Mouse (Mus musculus): Measurements from ENCODE around the gene Sprr2f. TPM values are rescaled to one million over a fixed set of nuclear protein-coding genes. Genes with fewer than 3 reads are reported as not detected.

Gene Sprr2f
- polyA plus RNA-seq, 1 experiment from 2014 or later: not detected

DNA sequence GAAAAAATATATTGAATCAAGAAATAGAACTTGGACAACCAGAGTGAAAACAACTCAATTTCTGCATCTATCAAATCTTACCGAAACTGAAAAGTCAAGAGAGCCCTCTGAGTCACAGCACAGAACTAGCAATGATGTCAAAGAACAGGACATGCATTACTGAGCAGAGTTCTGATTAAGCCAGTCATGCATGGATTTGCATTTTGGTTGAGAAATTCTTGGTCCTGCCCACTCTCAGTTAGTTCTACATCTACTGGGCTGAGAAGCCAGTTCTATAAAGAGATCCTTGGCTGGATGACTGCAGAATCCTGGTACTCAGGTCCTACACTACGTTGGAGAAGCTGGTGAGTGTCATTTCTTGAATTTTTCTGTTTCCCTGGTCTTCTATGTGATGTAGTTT is 8.6 kb downstream of the Sprr2f start:
- Histone ChIP-seq H3K27ac (ENCODE audit: low read depth) (no peak overlapping the region), H3K4me2 (ENCODE audit: low read depth, low read length) (no peak overlapping the region), H3K4me1 (ENCODE audit: insufficient read depth) (no peaks in the 10 kb centered on the region), H3K9ac (replicated peaks) (no peak overlapping the region), H3K4me3 (ENCODE audit: low read depth, low read length) (no peak overlapping the region), H3K36me3 (replicated peaks; ENCODE audit: insufficient read depth, low read length) (no peaks in the 10 kb centered on the region), H3K9me3 (ENCODE audit: low read length) (no peaks in the 10 kb centered on the region), H3K27me3 (ENCODE audit: insufficient read depth, low read length) (no peaks in the 10 kb centered on the region)
- TF ChIP-seq EP300 (IDR thresholded peaks at IDR 0.05; ENCODE audit: low read depth) (no peak), CTCF (IDR thresholded peaks at IDR 0.05; ENCODE audit: low read depth) (no peak)
- DNase-seq: no peak
- ATAC-seq: no peak
- WGBS (ENCODE audit: insufficient replicate concordance): 54% methylated on average over 2 of the region's 2 CpGs

GRCm38 (mm10) chr3:92385385-92385784 is 20.4 kb downstream of the Sprr2f start, which contains the start of gene Sprr2h:
Gene Sprr2h (plus strand): TSS chr3:92385685.
- WGBS (ENCODE audit: insufficient replicate concordance): 69% methylated on average over 1 of the region's 1 CpGs

GRCm38 (mm10) chr3:92394301-92394700 is 29.3 kb downstream of the Sprr2f start:
- H3K4me3 ChIP-seq (ENCODE audit: low read depth, low read length): no peak overlapping the region
- no peak overlapping the region for H3K4me2 ChIP-seq (ENCODE audit: low read depth, low read length)
- no peaks in the 10 kb centered on the region for H3K27me3 ChIP-seq (ENCODE audit: insufficient read depth, low read length)
- WGBS (ENCODE audit: insufficient replicate concordance): 28% methylated on average over 1 of the region's 1 CpGs
- DNase-seq (no peak), ATAC-seq (no peak)
- H3K36me3 ChIP-seq (replicated peaks; ENCODE audit: insufficient read depth, low read length): no peaks in the 10 kb centered on the region
- no peaks in the 10 kb centered on the region for H3K9me3 ChIP-seq (ENCODE audit: low read length)
- H3K27ac ChIP-seq (ENCODE audit: low read depth): no peak overlapping the region
- TF ChIP-seq CTCF (IDR thresholded peaks at IDR 0.05; ENCODE audit: low read depth) (peak; percentile 36; the same call in 1 of the 2 replicates), EP300 (IDR thresholded peaks at IDR 0.05; ENCODE audit: low read depth) (no peak)
- H3K4me1 ChIP-seq (ENCODE audit: insufficient read depth): no peaks in the 10 kb centered on the region
- no peak overlapping the region for H3K9ac ChIP-seq (replicated peaks)

More at GRCm38 (mm10) chr3:92385385-92385784, 20.4 kb downstream of the Sprr2f start, which contains the start of gene Sprr2h:
- H3K9me3 ChIP-seq (ENCODE audit: low read length): no peaks in the 10 kb centered on the region
- H3K4me2 ChIP-seq (ENCODE audit: low read depth, low read length): no peak within 1 kb of the TSS
- TF ChIP-seq CTCF (IDR thresholded peaks at IDR 0.05; ENCODE audit: low read depth): no peak
- no peak for TF ChIP-seq EP300 (IDR thresholded peaks at IDR 0.05; ENCODE audit: low read depth)
- H3K27me3 ChIP-seq (ENCODE audit: insufficient read depth, low read length): no peaks in the 10 kb centered on the region
- H3K4me3 ChIP-seq (ENCODE audit: low read depth, low read length): no peak within 1 kb of the TSS
- DNase-seq (no peak), ATAC-seq (no peak)
- no peaks in the 10 kb centered on the region for H3K4me1 ChIP-seq (ENCODE audit: insufficient read depth)
- H3K36me3 ChIP-seq (replicated peaks; ENCODE audit: insufficient read depth, low read length): no peaks in the 10 kb centered on the region
- no peak within 1 kb of the TSS for H3K27ac ChIP-seq (ENCODE audit: low read depth)
- H3K9ac ChIP-seq (replicated peaks): no peak within 1 kb of the TSS

DNA sequence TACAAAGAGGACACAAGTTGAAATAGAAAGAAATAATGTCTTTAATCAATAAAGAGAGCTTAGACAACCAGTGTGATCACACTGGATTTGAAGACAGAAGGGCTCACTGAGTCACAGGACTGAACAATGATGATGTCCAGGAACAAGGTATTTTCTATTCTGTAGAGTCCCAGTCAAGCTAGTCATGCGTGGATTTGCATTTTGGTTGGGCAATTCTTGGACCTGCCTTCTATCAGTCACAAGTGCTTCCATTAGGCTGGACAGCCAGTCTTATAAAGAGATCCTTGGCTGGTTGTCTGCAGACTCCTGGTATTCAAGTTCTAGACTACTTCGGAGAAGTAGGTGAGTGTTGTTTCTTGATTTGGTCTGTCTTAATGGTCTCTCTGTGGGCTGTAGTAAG is 42.7 kb downstream of the Sprr2f start, which contains the start of gene Sprr2i:
Sprr2i (plus strand) TSS at position 301 of the 400 bp plus-strand sequence.
- Histone ChIP-seq H3K27me3 (ENCODE audit: insufficient read depth, low read length) (no peaks in the 10 kb centered on the region), H3K4me2 (ENCODE audit: low read depth, low read length) (no peak within 1 kb of the TSS), H3K9me3 (ENCODE audit: low read length) (no peaks in the 10 kb centered on the region), H3K27ac (ENCODE audit: low read depth) (no peak within 1 kb of the TSS), H3K4me3 (ENCODE audit: low read depth, low read length) (no peak within 1 kb of the TSS), H3K36me3 (replicated peaks; ENCODE audit: insufficient read depth, low read length) (no peaks in the 10 kb centered on the region), H3K4me1 (ENCODE audit: insufficient read depth) (no peaks in the 10 kb centered on the region), H3K9ac (replicated peaks) (no peak within 1 kb of the TSS)
- TF ChIP-seq EP300 (IDR thresholded peaks at IDR 0.05; ENCODE audit: low read depth) (no peak), CTCF (IDR thresholded peaks at IDR 0.05; ENCODE audit: low read depth) (no peak)
- DNase-seq: no peak
- WGBS (ENCODE audit: insufficient replicate concordance): 76% methylated on average over 2 of the region's 2 CpGs
- no peak for ATAC-seq

Other genes starting within 250 kb of the Sprr2f start
- gene Prr9, start 241.2 kb upstream of the Sprr2f start, polyA plus RNA-seq (2015; fragmentation: Nextera tagmentation; extraction: Ambion mirVana): not detected in 2 replicates
- not detected in 2 replicates for gene Lelp1, start 222.4 kb upstream of the Sprr2f start, polyA plus RNA-seq (2015; fragmentation: Nextera tagmentation; extraction: Ambion mirVana)
- gene Sprr2a1, start 149.4 kb upstream of the Sprr2f start, polyA plus RNA-seq (2015; fragmentation: Nextera tagmentation; extraction: Ambion mirVana): not detected in 2 replicates
- 0.21 TPM in 1 of 2 replicates, not detected in the other for gene Sprr2a2, start 149.3 kb upstream of the Sprr2f start, polyA plus RNA-seq (2015; fragmentation: Nextera tagmentation; extraction: Ambion mirVana)
- not detected in 2 replicates for gene Sprr2a3, start 79.8 kb upstream of the Sprr2f start, polyA plus RNA-seq (2015; fragmentation: Nextera tagmentation; extraction: Ambion mirVana)
- not detected in 2 replicates for gene Sprr2b, start 48.6 kb upstream of the Sprr2f start, polyA plus RNA-seq (2015; fragmentation: Nextera tagmentation; extraction: Ambion mirVana)
- gene Sprr2d, start 26.0 kb upstream of the Sprr2f start, polyA plus RNA-seq (2015; fragmentation: Nextera tagmentation; extraction: Ambion mirVana): not detected in 2 replicates
- not detected in 2 replicates for gene Sprr2e, start 13.0 kb upstream of the Sprr2f start, polyA plus RNA-seq (2015; fragmentation: Nextera tagmentation; extraction: Ambion mirVana)
- not detected in 2 replicates for gene Sprr2h, start 20.5 kb downstream of the Sprr2f start, polyA plus RNA-seq (2015; fragmentation: Nextera tagmentation; extraction: Ambion mirVana)
- gene Sprr2i, start 42.8 kb downstream of the Sprr2f start, polyA plus RNA-seq (2015; fragmentation: Nextera tagmentation; extraction: Ambion mirVana): not detected in 2 replicates
- gene Sprr2j-ps, start 52.9 kb downstream of the Sprr2f start, polyA plus RNA-seq (2015; fragmentation: Nextera tagmentation; extraction: Ambion mirVana): not detected in 2 replicates
- gene Gm9774, start 64.2 kb downstream of the Sprr2f start, polyA plus RNA-seq (2015; fragmentation: Nextera tagmentation; extraction: Ambion mirVana): 4.1 and 4.5 TPM in 2 replicates
- gene Sprr2k, start 67.4 kb downstream of the Sprr2f start, polyA plus RNA-seq (2015; fragmentation: Nextera tagmentation; extraction: Ambion mirVana): 0.18 TPM in 1 of 2 replicates, not detected in the other
- gene Sprr1b, start 73.6 kb downstream of the Sprr2f start, polyA plus RNA-seq (2015; fragmentation: Nextera tagmentation; extraction: Ambion mirVana): not detected in 2 replicates
- not detected in 2 replicates for gene Sprr3, start 93.5 kb downstream of the Sprr2f start, polyA plus RNA-seq (2015; fragmentation: Nextera tagmentation; extraction: Ambion mirVana)
- 0.14 TPM in 1 of 2 replicates, not detected in the other for gene Sprr1a, start 120.7 kb downstream of the Sprr2f start, polyA plus RNA-seq (2015; fragmentation: Nextera tagmentation; extraction: Ambion mirVana)
- gene Sprr4, start 135.3 kb downstream of the Sprr2f start, polyA plus RNA-seq (2015; fragmentation: Nextera tagmentation; extraction: Ambion mirVana): not detected in 2 replicates
- not detected in 2 replicates for gene 2310046K23Rik, start 169.3 kb downstream of the Sprr2f start, polyA plus RNA-seq (2015; fragmentation: Nextera tagmentation; extraction: Ambion mirVana)
- gene Ivl, start 208.5 kb downstream of the Sprr2f start, polyA plus RNA-seq (2015; fragmentation: Nextera tagmentation; extraction: Ambion mirVana): not detected in 2 replicates
- 5.1 and 6.3 TPM in 2 replicates for gene Smcp, start 223.8 kb downstream of the Sprr2f start, polyA plus RNA-seq (2015; fragmentation: Nextera tagmentation; extraction: Ambion mirVana)
- not detected in 2 replicates for gene 2210017I01Rik, start 242.3 kb downstream of the Sprr2f start, polyA plus RNA-seq (2015; fragmentation: Nextera tagmentation; extraction: Ambion mirVana)